Mouse (Mus musculus) ES-E14 (cell line): ENCODE measurements around the gene Cers5.

Experiments
- CHD2 ChIP-seq: IDR thresholded peaks from 2 replicates; pipeline ENCODE4 v1.6.1; 2014; ENCODE audit warnings: mild to moderate bottlenecking, low read depth, low read length, inconsistent platforms
- HCFC1 ChIP-seq: IDR thresholded peaks from 2 replicates; pipeline ENCODE4 v1.6.1; 2012; ENCODE audit warnings: low read length, inconsistent platforms, borderline replicate concordance; ENCODE audit not compliant: insufficient read depth
- ZNF384 ChIP-seq: IDR thresholded peaks from 2 replicates; pipeline ENCODE4 v1.6.1; 2012; ENCODE audit warnings: low read depth, low read length, inconsistent platforms

DNA sequence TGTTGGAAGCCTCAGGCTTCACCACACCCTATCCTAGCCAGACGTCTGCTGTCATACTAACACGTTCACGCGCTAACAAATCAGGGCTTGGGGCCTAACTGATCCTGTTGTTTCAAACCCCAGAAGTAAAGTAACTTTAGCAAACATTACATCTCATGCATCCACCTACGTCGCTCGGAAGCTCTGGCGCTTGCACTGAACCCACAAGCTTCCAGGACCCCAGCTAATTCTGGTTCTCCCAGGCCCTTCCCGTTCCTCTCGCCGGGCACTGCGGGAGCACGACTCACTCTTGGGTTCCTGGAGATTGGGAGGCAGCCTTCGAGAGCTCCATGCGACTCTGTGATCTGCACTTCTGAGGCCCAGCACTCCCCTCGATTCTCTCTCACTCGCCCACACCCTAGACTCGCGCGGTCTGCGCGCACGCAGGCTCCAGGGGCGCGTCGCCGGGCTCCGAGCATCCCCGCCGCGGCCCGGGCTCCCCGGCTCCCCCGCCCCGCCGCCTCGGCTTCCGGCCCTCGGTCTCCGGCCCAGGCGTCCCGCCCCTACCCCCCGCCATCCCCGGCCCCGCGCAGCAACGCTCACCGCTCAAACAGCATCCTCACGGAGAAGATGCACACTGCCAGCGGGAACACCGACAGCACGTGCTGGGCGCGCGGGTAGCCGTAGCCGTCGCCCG is 946 bp downstream of the Cers5 start:
- TF ChIP-seq CHD2 (no peak), ZNF384 (no peak), HCFC1 (no peak)
